Mouse (Mus musculus) cerebellum, postnatal 10 days (tissue): ENCODE data around the gene Avpi1.

Experiments
- DNase-seq, 2 experiments: peaks; one replicate each; pipeline ENCODE4 v3.0.0; 2021; ENCODE audit warnings: mixed read lengths in 2 of 2

Gene Avpi1

DNA sequence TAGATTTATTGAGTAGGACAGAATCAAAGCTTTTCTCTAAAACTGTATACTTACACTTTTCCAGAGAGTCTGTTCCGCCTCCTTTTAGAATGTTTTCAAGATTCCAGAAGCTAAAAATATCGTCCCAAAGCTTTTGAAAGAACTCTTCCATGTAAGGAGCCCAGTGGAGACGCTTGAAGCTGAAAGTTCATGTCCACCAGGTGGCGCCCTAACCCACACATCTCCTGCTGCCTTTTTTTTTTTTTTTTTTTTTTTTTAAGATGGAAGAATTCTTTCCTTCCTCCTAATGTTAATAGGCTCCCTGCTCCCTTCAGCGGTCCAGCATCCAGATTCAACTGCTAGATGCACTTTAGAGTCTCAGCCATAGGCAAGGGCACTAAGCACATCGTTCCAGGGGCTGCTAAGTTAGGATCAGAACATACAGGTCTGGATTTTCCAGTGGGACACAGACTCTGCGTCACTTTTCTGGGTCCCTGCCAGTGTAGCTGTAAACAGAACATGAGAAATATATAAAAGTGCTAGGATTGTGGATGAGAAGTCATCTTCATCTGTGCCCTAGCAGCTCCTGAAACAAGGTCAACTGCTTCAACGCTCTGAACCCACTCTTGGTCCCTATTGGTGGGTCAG lies 15.8 kb upstream of the Avpi1 start:
- DNase-seq, result peak; percentile 91 to 94

DNA sequence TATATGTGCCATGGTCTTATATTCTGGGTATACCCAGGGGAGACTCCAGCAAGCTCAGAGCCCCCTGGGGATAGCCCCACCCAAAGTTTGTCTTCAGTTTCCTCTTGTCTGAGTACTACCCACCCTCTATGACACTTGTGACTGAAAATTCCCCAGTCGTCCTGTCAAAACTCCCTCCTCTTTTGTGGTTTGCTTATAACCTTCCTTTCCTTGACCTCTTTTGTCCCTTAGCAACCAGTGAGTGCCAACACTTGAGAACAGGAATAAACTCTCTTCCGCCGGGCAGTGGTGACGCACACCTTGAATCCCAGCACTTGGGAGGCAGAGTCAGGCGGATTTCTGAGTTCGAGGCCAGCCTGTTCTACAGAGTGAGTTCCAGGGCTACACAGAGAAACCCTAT lies 15.2 kb upstream of the Avpi1 start:
- no peak for DNase-seq

DNA sequence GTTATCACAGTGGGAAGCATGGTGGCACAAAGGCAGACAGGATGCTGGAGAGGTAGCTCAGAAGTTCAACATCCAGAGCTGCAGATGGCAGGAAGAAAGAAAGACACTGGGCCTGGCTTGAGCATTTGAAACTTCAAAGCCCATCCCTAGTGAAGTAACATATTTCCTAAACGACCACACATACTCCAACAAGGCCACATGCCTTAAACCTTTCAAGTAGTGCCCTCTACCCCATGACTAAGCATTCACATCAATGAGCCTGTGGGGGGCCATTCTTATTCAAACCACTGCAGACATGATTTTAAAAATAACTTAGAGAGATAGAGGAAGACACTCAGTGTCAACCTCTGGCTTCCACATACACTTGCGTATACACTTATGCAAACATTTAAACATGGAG lies 13.9 kb upstream of the Avpi1 start:
- DNase-seq, result no peak

DNA sequence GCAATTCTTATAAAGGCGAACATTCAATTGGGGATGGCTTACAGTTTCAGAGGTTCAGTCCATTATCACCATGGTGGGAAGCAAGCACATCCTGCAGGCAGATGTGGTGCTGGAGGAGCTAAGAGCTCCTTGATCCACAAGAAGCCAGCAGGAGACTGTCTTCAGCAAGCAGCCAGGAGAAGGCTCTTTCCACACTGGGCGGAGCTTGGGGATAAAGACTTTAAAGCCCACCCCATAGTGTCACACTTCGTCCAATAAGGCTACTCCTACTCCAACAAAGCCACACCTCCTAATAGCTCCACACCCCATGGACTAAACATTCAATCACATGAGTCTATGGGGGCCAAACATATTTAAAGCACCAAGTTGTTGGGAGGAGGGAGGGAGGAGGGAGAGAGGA lies 13.1 kb upstream of the Avpi1 start:
- no peak for DNase-seq

DNA sequence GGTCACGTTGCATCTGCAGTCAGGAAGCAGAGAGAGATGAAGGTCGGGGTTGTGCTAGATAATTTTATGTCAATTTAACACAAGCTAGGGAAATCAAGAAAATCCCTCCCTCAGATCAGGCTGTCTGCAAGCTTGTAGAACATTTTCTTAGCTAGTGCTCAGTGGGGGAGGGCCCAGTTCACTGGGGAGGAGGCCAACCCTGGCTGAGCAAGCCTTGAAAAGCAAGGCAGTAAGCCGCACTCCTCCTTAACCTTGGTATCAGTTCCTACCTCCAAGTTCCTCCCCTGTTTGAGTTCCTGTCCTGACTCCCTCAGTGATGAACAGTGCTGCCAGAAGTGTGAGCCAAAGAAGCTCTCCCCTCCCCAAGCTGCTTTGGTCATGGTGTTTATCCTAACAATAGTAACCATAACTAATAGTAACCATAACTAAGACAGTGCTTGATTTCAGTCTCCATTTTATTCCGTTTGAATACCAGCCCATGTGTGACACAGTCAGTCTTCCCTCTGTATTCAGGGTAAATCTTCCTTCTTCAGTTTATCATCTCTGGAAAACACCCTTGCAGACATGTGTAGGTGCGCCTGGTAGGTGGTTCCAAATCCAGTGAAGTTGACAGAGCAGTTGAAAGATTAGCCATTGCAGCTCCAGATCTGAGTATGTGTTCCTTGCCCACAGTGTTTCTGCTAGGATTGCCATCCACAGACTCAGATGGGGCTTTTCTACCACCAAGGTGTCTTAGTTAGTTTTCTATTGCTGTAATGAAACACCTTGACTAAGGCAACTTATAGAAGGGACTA lies 11.1 kb upstream of the Avpi1 start:
- DNase-seq, result no peak

DNA sequence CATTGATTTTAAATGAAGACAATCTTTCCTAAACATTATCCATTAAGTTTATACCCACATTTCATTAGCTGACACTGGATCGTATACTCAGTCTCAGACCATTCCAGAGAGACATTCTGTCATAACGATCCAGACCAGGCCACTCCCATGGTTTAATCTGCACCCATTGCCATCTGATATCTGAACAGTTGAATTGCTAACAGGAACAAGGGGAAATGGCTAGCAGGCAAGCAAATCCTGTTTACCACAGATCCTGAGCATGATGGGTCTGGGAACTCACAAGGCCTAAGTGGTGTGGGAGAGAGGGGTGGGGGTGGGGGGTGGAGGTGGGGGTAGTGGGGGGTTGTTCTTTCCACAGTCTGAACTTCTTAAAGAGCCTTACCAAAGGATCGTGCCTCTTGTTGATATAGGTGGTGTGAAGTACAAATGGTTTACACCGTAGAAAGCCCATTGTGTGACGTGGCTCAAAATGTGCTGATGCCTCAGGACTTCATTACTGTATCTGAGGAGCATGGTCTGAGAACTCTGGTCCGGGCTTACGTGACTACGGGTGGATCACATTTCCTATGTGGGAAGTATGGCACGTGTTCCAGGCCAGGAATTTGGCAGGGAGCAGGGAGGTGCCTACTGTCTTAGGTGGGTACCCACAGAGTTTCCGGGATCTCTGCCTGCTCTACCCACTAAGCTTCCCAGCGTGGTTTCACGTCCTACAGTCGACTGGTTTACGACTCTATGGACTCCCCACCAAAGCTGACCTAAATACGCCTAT lies 9.8 kb upstream of the Avpi1 start:
- no peak for DNase-seq

DNA sequence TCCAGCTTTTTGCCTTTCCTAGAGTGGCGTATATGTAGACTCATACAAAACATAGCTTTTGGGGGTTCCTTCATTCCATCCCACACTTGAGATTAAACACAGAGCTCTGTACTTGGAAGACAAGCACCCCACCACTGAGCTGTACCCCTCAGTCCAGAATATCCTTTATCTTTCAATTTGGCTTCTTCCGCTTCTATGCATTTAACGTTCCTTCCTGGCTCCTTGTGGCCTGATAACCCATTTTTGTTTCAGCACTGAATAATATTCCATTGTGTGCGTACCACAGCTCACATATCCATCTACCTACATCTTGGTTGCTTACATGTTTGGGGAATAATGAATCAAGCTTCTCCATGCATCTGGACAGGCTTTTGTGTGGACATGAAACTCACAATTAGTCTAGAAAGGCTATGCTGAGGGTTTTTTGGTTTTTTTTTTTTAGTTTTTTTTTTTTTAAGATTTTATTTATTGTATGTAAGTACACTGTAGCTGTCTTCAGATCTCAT lies 8.4 kb upstream of the Avpi1 start:
- DNase-seq, result no peak

DNA sequence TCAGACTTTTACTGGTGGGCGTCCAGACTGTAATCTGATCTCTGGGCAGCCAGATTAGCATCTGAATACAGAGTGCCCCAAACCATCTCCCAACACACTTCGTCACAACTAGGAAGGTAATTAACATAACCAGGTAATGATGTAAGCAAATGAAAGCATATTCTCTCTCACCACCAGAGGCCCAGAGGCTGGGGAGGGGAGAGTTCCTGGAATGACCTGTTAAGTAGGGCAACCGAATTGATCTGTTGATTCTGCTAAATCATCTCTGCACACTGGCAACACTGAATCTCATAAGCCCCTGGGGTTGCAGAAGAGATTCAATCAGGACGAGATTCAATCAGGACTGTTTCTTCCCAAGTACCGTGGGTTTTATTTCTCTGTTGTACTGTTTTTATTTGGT lies 7.3 kb upstream of the Avpi1 start:
- DNase-seq, result no peak

DNA sequence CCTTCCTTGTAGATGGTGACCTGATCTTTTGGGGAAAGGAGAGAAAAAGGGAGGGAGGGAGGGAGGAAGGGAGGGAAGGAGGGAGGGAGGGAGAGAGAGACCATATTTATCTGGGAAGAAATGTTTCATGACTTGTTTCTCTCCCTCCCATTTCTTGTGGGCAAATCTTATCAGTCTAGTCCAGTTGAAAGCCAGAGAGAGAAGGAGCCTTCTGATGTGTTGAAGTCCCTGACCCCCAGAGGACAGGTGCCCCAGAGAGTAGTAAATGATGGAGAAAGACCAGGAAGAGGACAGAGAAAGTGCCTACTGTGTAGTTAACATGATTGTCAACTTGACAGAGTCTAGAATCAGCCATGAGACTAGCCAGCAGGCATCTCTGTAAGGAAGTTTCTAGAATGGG lies 6.2 kb upstream of the Avpi1 start:
- DNase-seq, result no peak

DNA sequence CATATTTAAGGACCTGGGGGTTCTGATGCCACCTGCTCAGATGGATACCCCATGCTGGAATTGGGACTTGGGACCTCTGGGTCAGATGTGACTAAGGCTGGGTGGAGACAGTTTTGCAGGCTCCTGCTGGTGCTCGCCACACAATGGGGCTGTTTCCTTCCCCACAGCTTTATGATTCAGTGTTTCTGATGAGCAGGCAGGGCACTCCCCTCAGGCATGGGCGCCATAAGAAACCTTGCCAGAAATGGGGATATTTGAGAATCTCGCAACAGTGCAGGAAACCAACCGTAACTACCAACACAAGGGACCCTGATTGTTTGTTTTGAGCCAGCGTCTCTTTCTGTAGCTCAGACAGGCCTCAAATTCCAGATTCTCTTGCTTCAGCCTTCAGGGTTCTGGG lies 2.2 kb upstream of the Avpi1 start:
- DNase-seq, result no peak

DNA sequence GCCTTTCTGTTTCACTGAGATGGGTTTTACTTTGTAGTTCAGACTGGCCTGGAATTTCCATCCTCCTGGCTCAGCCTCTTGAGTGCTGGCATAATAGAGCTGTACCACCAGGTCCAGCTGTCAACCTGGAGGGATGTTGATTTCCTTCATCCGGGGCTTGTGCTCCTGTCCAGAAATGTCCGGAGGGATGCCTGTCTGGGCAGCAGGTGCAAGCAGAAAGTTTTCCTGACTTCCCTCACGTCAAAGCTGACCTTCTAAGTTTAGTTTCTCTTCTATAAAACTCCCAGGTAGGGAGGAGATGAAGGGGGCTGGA lies 1.4 kb upstream of the Avpi1 start:
- no peak for DNase-seq

DNA sequence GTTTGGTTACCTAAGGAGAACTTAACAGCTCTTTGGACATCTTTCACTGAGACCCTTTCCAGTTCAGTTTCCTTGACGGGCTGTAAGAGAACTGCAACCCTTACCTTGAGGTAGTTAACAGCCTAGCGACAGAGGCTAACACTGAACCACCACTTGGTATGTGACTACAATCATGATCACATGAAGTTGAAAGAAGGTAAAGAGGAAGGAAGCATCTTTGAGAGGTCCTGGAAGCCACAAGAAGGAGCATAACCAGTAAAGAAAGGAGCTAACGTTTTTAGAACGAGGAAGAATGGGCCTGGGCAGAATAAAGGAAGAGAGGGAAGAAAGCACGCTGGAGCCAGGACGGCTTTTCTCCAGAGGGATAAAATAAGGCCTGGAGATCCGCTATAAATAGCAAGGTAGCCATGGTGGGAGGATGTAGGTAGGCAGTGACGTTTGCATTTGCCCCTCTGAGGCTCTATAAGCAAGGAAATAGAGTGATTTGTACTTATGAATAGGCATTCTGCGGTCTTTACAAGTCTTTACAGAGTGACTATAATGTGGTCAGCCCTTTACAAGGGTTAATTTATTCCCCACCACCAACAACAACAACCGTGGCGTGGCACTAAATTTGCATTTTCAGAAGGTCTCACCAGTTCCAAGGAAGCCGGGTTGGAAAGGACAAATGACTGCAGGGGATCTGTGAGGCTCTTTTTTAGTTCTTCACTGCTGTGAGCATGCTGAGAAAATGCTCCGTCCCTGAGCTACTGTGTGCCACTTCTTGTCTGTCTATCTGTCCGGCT lies 842 bp upstream of the Avpi1 start:
- DNase-seq, result no peak

DNA sequence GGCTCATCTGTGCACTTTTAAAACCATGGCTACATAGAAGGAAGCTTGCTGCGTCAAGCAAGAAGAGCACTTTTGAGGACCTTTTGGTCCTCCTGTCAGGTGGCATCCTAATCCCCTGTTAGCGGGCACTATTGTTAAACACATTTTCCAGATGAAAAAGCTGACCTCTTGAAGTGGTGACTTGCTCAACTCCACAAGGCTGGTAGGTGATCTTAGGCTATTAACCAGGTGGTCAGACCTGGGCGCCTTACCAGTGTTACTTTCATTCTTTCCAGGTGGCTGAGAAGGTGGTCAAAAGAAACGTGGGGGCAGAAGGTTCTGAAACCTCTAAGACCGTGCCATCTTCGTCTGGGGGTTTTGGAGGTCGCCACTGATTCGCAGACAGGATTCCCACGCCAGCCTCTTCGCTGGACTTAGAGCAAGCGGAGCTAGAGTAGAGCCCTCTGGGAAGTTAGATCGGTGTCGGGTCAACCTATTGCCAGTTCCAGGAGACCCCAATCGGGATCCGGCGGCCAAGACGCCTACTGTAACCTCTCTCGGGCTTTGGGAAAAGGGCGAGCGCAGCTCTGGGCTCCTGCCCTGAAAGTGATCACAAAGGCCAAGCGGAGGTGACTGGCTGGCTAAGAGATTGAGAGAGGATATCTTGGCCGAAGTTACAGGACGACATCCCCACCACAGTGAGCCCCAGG lies 663 bp downstream of the Avpi1 start:
- no peak for DNase-seq

DNA sequence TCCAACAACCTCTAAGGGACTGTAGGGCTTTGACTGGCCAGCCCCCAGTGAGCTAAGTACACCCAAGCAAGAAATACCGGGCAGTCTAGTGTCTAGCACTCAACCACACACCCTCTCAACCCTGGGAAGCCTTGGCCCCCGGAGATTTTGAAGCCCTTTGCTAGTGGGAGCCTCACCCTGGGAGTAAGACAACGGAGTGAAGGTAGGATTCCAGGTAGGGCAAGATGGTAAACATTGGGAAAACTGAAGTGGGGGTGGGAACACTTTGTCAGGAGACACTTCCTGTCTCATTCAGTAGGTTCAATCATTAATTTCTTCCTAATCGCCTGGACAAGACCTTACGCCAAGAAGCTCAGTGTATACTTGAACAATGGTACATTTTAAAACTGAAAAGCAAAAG lies 1.8 kb downstream of the Avpi1 start:
- no peak for DNase-seq

DNA sequence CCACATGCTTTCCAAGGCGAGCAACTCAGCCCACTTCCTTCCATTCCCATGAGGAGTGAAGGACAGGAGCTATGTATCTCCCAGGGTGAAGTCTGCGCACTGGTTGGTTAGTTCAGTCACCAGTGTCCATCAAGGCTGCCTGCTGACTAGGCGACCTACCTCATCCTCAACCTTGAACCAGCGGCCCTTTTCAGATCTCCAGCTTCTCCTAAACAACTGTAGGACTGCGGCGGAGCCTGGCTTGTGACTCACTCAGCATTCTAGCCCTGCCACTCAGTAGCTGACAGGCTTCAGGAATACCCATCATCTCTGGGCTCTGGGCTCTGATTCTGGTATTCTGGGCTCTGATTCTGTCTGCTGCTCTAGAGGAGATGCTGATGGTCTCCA lies 2.6 kb downstream of the Avpi1 start:
- no peak for DNase-seq

DNA sequence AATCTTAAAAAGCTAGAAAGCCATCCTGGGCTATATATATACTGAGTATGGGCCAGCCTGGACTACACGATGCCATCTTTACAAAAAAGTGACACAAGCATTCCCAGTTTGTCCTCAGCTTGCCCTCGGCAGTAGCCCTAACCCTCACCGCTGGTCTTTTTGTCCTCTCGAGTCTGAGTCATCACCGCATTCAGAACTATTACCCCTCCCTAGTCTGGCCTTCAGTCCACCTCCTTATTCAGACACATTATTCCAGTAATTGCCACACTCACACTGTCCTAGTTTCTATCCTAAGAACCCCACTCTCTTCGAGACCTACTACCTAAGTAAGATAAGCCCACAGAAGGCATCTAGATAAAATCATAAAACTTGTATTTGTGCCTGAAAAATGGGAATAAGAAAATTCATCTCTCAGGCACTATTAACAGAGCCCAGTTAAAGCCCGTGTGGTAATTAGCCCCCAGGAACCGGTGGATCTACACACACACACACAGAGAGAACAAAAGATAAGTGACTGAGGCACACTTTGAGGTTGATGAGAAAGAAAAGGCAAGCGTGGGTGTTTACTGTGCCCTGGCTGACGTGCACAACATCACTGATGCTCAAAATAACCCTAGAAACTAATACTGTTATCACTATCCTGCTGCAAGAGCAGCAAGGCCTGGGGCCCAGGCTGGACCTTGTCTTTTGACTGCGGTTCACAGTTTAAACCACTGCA lies 3.2 kb downstream of the Avpi1 start:
- DNase-seq, result no peak

DNA sequence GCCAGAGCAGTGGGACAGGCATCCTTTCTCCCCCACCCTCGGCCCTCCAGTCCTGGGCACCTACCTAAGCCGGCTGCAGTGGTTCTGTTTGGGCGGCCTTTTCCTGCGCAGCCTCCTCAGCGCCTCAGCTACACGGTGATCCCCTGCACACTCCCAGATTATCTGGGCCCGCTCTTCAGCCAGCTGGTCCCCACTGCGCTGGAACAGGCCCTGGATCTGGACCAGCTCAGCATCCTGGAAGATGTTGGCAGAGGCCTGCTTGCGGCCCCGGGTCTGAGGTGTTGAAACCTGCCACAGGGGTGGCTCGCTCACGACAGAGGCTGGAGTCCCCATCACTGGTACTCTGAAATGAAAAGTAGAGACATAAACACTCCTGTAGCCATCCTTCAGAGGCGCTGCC lies 4.2 kb downstream of the Avpi1 start:
- peak; percentile 75 to 81 for DNase-seq

DNA sequence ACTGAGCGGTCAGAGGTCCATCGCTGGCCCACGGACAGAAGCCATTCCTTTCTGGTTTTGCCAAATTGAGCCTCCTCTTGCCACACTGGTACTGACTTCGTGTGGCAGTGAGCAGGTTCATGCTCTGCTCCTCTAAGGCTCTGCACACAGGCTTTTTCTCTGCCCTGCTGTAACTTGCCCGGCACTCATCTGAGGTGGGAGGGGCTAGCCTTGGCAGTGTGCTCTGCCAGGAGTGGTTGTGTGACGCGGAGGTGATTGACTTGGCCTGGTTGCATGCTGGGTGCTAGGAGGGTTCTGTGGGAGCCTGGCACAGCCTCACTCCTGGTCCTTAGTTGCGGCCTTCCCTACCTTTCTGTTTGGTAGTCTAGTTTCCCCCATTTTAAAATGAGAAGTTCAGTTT lies 8.4 kb downstream of the Avpi1 start:
- DNase-seq, result no peak

DNA sequence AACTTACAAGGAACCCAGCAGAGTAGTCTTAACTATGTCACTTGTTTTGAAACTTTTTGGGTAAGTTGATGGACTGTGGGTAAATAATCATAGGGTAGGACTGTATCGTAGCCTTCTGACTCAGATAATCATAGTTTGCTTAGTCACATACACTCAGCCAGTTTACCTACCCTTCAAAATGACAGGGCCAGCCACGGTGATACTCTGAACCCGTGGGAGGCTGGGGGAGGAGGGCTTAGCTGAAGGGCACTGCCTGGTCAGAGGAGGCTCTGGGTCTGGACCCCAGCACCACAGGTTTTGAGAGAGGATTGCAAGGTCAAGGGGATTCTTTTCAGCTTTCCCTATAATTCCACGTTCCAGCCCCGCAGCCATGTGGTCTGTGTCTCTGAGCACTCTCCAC lies 10.3 kb downstream of the Avpi1 start:
- no peak for DNase-seq

DNA sequence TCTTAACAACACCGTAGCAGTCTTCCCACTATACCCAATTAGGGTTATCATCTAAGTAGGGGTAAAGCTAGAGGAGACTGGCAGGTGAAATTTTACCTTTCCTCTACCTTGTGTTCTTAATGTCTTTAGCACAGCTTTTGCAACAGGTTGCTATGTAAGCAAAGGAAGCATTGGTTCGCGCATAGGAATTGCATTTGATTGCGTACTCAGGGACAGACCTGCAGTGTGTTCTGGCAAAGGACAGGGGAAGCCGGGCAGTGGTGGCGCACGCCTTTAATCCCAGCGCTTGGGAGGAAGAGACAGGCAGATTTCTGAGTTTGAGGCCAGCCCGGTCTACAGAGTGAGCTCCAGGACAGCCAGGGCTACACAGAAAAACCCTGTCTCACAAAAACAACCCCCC lies 10.7 kb downstream of the Avpi1 start:
- DNase-seq, result no peak

DNA sequence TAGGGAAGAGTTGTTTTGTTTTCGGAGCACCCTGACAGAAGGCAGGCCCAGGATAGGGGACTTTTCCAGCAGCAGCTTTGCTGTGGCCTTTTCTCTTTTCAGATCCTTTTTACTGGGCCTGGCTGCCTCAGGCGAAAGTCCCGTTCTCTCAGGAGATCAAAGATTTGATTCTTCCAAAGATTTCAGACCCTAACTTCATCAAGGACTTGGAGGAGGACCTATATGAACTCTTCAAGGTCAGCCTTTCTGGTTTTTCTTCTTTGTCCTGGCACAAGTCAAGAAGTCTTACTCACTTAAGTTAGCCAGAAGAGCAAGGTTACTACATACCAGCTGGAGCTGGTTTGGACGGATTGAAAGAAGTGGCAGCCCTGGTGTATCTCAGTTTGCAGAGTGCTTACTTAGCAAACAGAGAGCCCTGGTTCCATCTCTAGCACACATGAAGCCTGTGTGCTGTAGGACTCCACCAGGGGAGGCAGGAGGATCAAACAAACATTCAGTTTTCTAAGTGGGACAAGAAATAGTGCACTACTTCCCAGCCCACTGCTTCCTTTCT lies 13.0 kb downstream of the Avpi1 start:
- DNase-seq, result no peak

DNA sequence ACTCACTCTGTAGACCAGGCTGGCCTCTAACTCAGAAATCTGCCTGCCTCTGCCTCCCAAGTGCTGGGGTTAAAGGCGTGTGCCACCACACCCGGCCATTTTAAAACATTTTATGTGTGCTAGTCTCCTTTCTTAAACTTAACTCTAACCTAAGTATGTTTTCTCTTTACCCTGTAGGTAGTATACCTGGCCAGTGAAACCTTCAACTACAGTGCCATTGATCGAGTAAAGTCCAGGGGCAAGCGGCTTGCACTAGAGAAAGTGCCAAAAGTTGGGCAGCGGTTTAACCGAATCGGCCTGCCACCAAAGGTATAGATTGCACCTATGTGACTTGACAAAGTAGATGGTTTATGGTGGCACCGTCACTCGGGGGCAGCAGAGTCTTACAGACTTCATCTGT lies 24.2 kb downstream of the Avpi1 start:
- DNase-seq, result no peak
